In the genomic region with DNA sequence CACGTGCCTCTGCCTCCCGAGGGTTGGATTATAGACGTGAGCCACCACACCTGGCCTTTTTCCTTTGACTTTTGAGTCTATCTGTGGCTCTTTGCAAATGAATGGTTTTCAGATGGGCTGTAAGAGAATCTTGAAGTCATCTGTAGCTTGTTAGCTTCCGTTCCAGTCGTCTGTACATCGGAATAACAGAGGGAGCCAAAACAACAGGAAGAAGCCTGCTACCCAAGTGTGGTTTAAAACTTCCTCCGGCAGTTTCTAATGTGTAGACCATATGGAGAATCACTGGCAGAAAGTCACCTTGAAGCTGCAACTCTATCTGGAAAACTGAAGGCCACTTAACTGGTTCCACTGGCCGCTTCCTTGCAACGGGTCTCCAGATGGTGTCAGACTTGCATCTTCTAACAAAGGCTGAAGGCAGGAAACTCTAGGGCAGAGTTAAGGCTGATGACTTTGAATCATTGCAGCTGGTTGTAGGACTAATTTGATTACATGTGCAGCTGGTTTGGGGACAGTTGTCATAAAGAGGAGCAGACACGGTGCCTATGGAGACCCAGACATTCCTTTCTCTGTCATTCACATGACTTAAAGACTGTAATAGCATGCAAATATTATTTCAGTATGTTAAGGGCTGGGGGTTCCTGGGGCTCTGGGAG, we compare ENCODE assay signal across 8 mouse cellular contexts. TPM values are rescaled to one million over a fixed set of nuclear protein-coding genes. Genes with fewer than 3 reads are reported as not detected.
DNase-seq lines count a peak whose midpoint lies in the region; ATAC-seq and TF ChIP-seq lines count a peak whose summit lies in the region.

No protein-coding gene starts in this region.

- 0 out of 2 replicates have a peak, but pooled peaks have one; percentile 20 for TF ChIP-seq EP300 in heart, postnatal 0 days (IDR thresholded peaks at IDR 0.05; ENCODE audit: low read depth)

- no peak overlapping the region for H3K27ac ChIP-seq in heart, embryonic 10.5 days
- no peak overlapping the region for H3K27ac ChIP-seq in heart, postnatal 0 days (ENCODE audit: low read depth)
- H3K27ac ChIP-seq in limb, embryonic 15.5 days = 0 out of 2 replicates have a peak overlapping the region, but pooled peaks have one; percentile 62

- no peak overlapping the region for H3K4me3 ChIP-seq in heart, embryonic 10.5 days
- H3K4me3 ChIP-seq in heart, postnatal 0 days (ENCODE audit: low read depth, low read length) = no peak overlapping the region
- H3K4me3 ChIP-seq in limb, embryonic 15.5 days = no peak overlapping the region

- no peaks in the 10 kb centered on the region for H3K36me3 ChIP-seq in heart, embryonic 10.5 days
- no peaks in the 10 kb centered on the region for H3K36me3 ChIP-seq in heart, postnatal 0 days (replicated peaks; ENCODE audit: control insufficient read depth, insufficient read depth, low read length)
- H3K36me3 ChIP-seq in limb, embryonic 15.5 days = no peaks in the 10 kb centered on the region

- 55% methylated on average over 10 of the region's 10 CpGs for WGBS in heart, embryonic 10.5 days
- 41% methylated on average over 10 of the region's 10 CpGs for WGBS in heart, postnatal 0 days
- WGBS in limb, embryonic 15.5 days = 25% methylated on average over 10 of the region's 10 CpGs

- H3K4me2 ChIP-seq in heart, postnatal 0 days (ENCODE audit: low read depth, low read length) = no peak overlapping the region
- no peak overlapping the region for H3K4me2 ChIP-seq in limb, embryonic 15.5 days

- no peaks in the 10 kb centered on the region for H3K27me3 ChIP-seq in heart, embryonic 10.5 days (ENCODE audit: insufficient read depth, poor library complexity, severe bottlenecking)
- no peaks in the 10 kb centered on the region for H3K27me3 ChIP-seq in heart, postnatal 0 days (ENCODE audit: control insufficient read depth, insufficient read depth, low read length)
- H3K27me3 ChIP-seq in limb, embryonic 15.5 days = no peaks in the 10 kb centered on the region

- no peaks in the 10 kb centered on the region for H3K9me3 ChIP-seq in heart, embryonic 10.5 days
- H3K9me3 ChIP-seq in heart, postnatal 0 days (replicated peaks; ENCODE audit: control insufficient read depth, low read length) = no peaks in the 10 kb centered on the region
- H3K9me3 ChIP-seq in limb, embryonic 15.5 days = no peaks in the 10 kb centered on the region

- DNase-seq in heart, adult 11 months = peak; percentile 88
- DNase-seq in heart, embryonic 10.5 days (ENCODE audit: low spot score) = no peak
- peak; percentile 80 for DNase-seq in ES-CJ7 (ENCODE audit: low read depth, low spot score)
- peak; percentile 36 for DNase-seq in heart, postnatal 0 days (ENCODE audit: low spot score)
- peak; percentile 60 for DNase-seq in thymus, postnatal 0 days (ENCODE audit: low spot score)
- no peak for DNase-seq in urinary bladder, postnatal 10 days (ENCODE audit: low spot score)
- no peak for DNase-seq in right cerebral cortex, postnatal 25 days

- ATAC-seq in heart, postnatal 0 days (ENCODE audit: insufficient read depth, low read depth) = peak; percentile 60
- ATAC-seq in limb, embryonic 15.5 days (ENCODE audit: insufficient number of reproducible peaks, low FRiP score, low TSS enrichment, low read depth) = peak; percentile 48; the same call in 1 of the 2 replicates

- no peaks in the 10 kb centered on the region for H3K4me1 ChIP-seq in heart, embryonic 10.5 days
- H3K4me1 ChIP-seq in heart, postnatal 0 days (ENCODE audit: control insufficient read depth, insufficient read depth) = no peaks in the 10 kb centered on the region
- 0 out of 2 replicates have a peak, but pooled peaks cover 6% of the 10 kb centered on the region for H3K4me1 ChIP-seq in limb, embryonic 15.5 days

- peak; percentile 47 for TF ChIP-seq CTCF in heart, postnatal 0 days (IDR thresholded peaks at IDR 0.05; ENCODE audit: low read depth)

- H3K9ac ChIP-seq in heart, postnatal 0 days (replicated peaks; ENCODE audit: low read depth, low read length) = no peak overlapping the region
- H3K9ac ChIP-seq in limb, embryonic 15.5 days = no peak overlapping the region

RNA-seq across cellular contexts. Expression of a gene that starts 12.0 kb away (rescaled TPM):
- polyA plus RNA-seq in heart, embryonic 10.5 days (2016; fragmentation: Nextera tagmentation; extraction: Ambion mirVana) = 16.7 and 17.5 TPM in 2 replicates
- 19.3 and 40.9 TPM in 2 replicates for total RNA-seq in heart, postnatal 0 days (2014; rRNA removed; ENCODE audit: low replicate concordance)
- 13.4 and 13.6 TPM in 2 replicates for polyA plus RNA-seq in heart, postnatal 0 days (2015; fragmentation: Nextera tagmentation; extraction: Ambion mirVana)
- 34.6 and 36.3 TPM in 2 replicates for polyA plus RNA-seq in limb, embryonic 15.5 days (2015; fragmentation: Nextera tagmentation; extraction: Ambion mirVana)
- polyA plus RNA-seq in thymus, postnatal 0 days (2015; fragmentation: Nextera tagmentation; extraction: Ambion mirVana) = 17.6 and 19.9 TPM in 2 replicates

RNA-seq across cellular contexts. Expression of a gene that starts 49.3 kb away (rescaled TPM):
- polyA plus RNA-seq in heart, embryonic 10.5 days (2016; fragmentation: Nextera tagmentation; extraction: Ambion mirVana) = not detected in 2 replicates
- not detected in 2 replicates for total RNA-seq in heart, postnatal 0 days (2014; rRNA removed; ENCODE audit: low replicate concordance)
- polyA plus RNA-seq in heart, postnatal 0 days (2015; fragmentation: Nextera tagmentation; extraction: Ambion mirVana) = 0.04 TPM in 1 of 2 replicates, not detected in the other
- not detected in 2 replicates for polyA plus RNA-seq in limb, embryonic 15.5 days (2015; fragmentation: Nextera tagmentation; extraction: Ambion mirVana)
- polyA plus RNA-seq in thymus, postnatal 0 days (2015; fragmentation: Nextera tagmentation; extraction: Ambion mirVana) = 0.05 TPM in 1 of 2 replicates, not detected in the other

Comparison
In these comparisons a context has a peak if more than half of its experiments do, and no peak if none do; other contexts are left out.
1. DNase-seq: peak in heart, adult 11 months (single experiment), ES-CJ7 (single experiment), heart, postnatal 0 days (single experiment) and thymus, postnatal 0 days (single experiment); none in heart, embryonic 10.5 days (single experiment), urinary bladder, postnatal 10 days (single experiment) and right cerebral cortex, postnatal 25 days (single experiment).